Mouse (Mus musculus): ENCODE results near the gene Lgi4.

GRCm38 (mm10) chr7:31105061-31105768, 46.1 kb downstream of the Lgi4 start:
- TF ChIP-seq CTCF (IDR thresholded peaks at IDR 0.05; ENCODE audit: low read depth) (peak; percentile 68), EP300 (IDR thresholded peaks at IDR 0.05; ENCODE audit: low read depth) (no peak)
